Mouse (Mus musculus) midbrain, embryonic 16.5 days (tissue): Measurements from ENCODE around the gene Txnl4b. TPM values are rescaled to one million over a fixed set of nuclear protein-coding genes. Genes with fewer than 3 reads are reported as not detected.
A peak's percentile ranks its signal among the peaks of the same experiment; 100 is the strongest.

Experiments
- ATAC-seq: fragments of 200-750 bp; cut with Nextera tagmentation; 2 replicates; pipeline ENCODE4 v1.8.0; 2017; ENCODE audit warnings: moderate TSS enrichment
- H3K27ac ChIP-seq: fragments of 300-500 bp; sonication (generic); 2 replicates; pipeline ENCODE4 v1.5.1; 2014; ENCODE audit warnings: mild to moderate bottlenecking, low read length, mixed read lengths
- H3K27me3 ChIP-seq: fragments of 300-500 bp; sonication (generic); 2 replicates; pipeline ENCODE4 v1.6.1; 2014; ENCODE audit warnings: low read depth, low read length, mixed read lengths; ENCODE audit not compliant: control insufficient read depth, insufficient read depth
- H3K36me3 ChIP-seq: fragments of 300-500 bp; sonication (generic); 2 replicates; pipeline ENCODE4 v1.6.1; 2014; ENCODE audit warnings: mild to moderate bottlenecking, low read length, moderate library complexity, mixed read lengths; ENCODE audit not compliant: control insufficient read depth, insufficient read depth
- H3K4me1 ChIP-seq: fragments of 300-500 bp; sonication (generic); 2 replicates; pipeline ENCODE4 v1.6.1; 2014; ENCODE audit warnings: mild to moderate bottlenecking, low read length, mixed read lengths; ENCODE audit not compliant: control insufficient read depth, insufficient read depth
- H3K4me2 ChIP-seq: fragments of 300-500 bp; sonication (generic); 2 replicates; pipeline ENCODE4 v1.6.1; 2014; ENCODE audit warnings: mild to moderate bottlenecking, low read length, mixed read lengths
- H3K4me3 ChIP-seq: fragments of 300-500 bp; sonication (generic); 2 replicates; pipeline ENCODE4 v1.5.1; 2014; ENCODE audit warnings: low read depth, mild to moderate bottlenecking, low read length, moderate library complexity, mixed read lengths
- H3K9ac ChIP-seq: fragments of 300-500 bp; sonication (generic); 2 replicates; pipeline ENCODE4 v1.6.1; 2014; ENCODE audit warnings: low read depth, low read length, mixed read lengths
- H3K9me3 ChIP-seq: fragments of 300-500 bp; sonication (generic); replicated peaks from 2 replicates; pipeline ENCODE4 v1.6.1; 2014; ENCODE audit warnings: mild to moderate bottlenecking, low read length, mixed read lengths; ENCODE audit not compliant: control insufficient read depth, poor library complexity, severe bottlenecking
- WGBS: fragments of 180-500 bp; shearing (Covaris S2); extraction: QIAGEN DNeasy Blood & Tissue Kit; methylation state at CpG from one replicate; pipeline ENCODE4 v1.1.7; 2014; 5-methylcytosine and 5-hydroxymethylcytosine counted together
- polyA plus RNA-seq: library from polyadenylated mRNA; unstranded; fragments of >200 nt; fragmentation: Nextera tagmentation; extraction: Ambion mirVana; gene quantifications from 2 replicates; pipeline ENCODE4 v1.2.1, GENCODE M21; 2015

The Txnl4b gene
- polyA plus RNA-seq, result 28.0 and 28.9 TPM in 2 replicates

- Histone ChIP-seq H3K36me3 (peaks cover 12% of the 10 kb centered on the region), H3K27me3 (no peaks in the 10 kb centered on the region), H3K4me3 (peak within 1 kb of the TSS; percentile 73), H3K4me1 (peaks cover 15% of the 10 kb centered on the region), H3K27ac (peak within 1 kb of the TSS; percentile 87), H3K9me3 (no peaks in the 10 kb centered on the region), H3K9ac (peak within 1 kb of the TSS; percentile 81), H3K4me2 (peak within 1 kb of the TSS; percentile 91)
- under 1% methylated on average over 52 of the region's 52 CpGs for WGBS
- ATAC-seq, result peak; percentile 99
Observed at GRCm38 (mm10) chr8:109565498-109566333, at the start of gene Txnl4b, which contains the start of gene Dhx38. TSS of gene Txnl4b (plus strand) at chr8:109565892. TSS of gene Dhx38 (minus strand) at chr8:109565861.

- Histone ChIP-seq H3K9ac (no peak overlapping the region), H3K9me3 (no peaks in the 10 kb centered on the region), H3K4me3 (no peak overlapping the region), H3K4me1 (no peaks in the 10 kb centered on the region), H3K4me2 (no peak overlapping the region), H3K36me3 (no peaks in the 10 kb centered on the region), H3K27me3 (no peaks in the 10 kb centered on the region; the same call in 1 of the 2 replicates), H3K27ac (no peak overlapping the region)
- 76% methylated on average over 2 of the region's 2 CpGs for WGBS
- ATAC-seq, result no peak
Observed at GRCm38 (mm10) chr8:109524008-109524407, 41.7 kb upstream of the Txnl4b start.

DNA sequence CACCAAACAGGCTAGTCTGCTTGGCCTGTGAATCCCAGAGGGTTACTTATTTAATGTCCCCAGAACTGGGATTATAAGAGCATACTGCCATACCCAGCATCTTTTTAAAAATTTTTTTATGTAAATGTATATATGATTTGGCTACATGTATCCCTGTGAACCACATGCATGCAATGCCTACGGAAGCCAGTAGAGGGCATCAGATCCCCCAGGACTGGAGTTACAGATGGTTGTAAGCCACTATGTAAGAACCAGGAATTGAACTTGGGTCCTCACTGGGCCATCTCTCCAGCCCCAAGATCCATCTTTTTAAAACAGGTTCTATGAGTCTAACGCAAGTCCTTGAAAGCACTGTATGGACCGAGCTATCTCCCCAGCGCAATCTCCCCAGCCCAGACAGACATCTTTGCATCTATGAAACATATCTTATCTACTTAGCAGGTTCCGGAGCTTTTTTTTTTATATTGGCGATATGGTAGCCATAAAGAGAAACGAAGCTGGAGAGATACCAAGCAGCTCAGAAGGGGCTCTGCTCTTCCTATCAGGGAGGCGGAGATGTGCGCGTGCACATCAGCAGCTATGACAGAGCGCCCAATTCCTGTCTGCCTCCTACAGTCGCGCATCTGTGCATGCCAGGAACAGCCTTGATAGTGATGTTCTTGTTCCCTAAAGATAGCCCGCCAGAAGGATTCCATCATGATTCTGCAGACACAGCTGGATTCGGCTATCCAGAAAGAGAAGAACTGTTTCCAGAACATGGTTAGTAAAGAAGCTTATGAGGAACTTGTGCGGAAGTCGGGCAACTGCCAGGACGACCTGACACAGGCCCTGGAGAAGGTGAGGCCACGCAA, 30.3 kb upstream of the Txnl4b start:
- Histone ChIP-seq H3K27ac (no peak overlapping the region), H3K4me3 (no peak overlapping the region), H3K9ac (no peak overlapping the region), H3K4me2 (no peak overlapping the region), H3K36me3 (no peaks in the 10 kb centered on the region), H3K4me1 (peaks cover 4% of the 10 kb centered on the region; the same call in 1 of the 2 replicates), H3K27me3 (no peaks in the 10 kb centered on the region), H3K9me3 (no peaks in the 10 kb centered on the region)
- no peak for ATAC-seq
- 91% methylated on average over 19 of the region's 19 CpGs for WGBS

DNA sequence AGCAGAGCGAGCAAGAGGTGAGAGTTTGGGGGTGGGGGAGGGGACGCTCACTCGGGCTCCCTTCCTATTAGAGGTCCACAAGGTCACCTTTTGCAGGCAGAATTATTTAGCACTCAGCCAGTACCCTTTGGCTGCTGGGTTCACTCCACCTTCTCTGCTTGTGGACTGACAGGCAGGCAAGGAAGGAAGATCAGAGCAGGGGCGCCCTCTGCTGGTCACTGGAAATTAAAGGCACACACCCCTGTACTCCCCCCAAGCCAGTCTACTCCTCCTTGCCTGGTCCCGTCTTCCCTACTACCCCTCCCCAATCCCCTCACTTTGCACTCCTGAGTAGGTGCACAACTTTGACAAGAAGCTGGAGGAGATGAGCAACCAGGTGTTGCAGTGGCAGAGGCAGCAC, 29.0 kb upstream of the Txnl4b start:
- Histone ChIP-seq H3K9ac (no peak overlapping the region), H3K4me2 (peak overlapping the region; percentile 26), H3K4me3 (no peak overlapping the region), H3K27me3 (no peaks in the 10 kb centered on the region), H3K9me3 (no peaks in the 10 kb centered on the region), H3K27ac (peak overlapping the region; percentile 63), H3K4me1 (peaks cover 4% of the 10 kb centered on the region; the same call in 1 of the 2 replicates), H3K36me3 (no peaks in the 10 kb centered on the region)
- 7% methylated on average over 5 of the region's 5 CpGs for WGBS
- ATAC-seq, result peak; percentile 86

DNA sequence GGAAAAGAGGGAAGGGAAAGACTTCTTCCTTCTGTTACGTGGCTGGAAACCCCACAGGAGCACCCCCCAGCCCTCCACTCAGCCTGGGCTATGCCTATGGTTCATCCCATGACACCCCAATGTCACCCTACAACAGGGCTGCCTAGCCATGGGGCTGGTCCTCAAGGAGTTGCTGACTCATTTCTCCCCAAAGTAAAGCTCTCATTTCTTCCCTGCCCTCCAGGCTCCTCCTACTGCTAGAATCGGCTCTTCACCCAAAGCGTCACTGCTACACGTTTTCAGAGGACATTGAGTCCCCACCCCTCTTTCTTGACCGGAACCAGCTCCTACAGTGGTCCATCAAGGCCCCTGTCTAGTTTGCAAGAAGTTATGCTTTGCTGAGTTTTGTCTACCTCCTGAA, 23.5 kb upstream of the Txnl4b start:
- Histone ChIP-seq H3K4me3 (no peak overlapping the region), H3K9ac (no peak overlapping the region), H3K27ac (no peak overlapping the region), H3K36me3 (peaks cover 3% of the 10 kb centered on the region; the same call in 1 of the 2 replicates), H3K27me3 (no peaks in the 10 kb centered on the region), H3K9me3 (no peaks in the 10 kb centered on the region), H3K4me1 (no peaks in the 10 kb centered on the region), H3K4me2 (no peak overlapping the region)
- 74% methylated on average over 5 of the region's 5 CpGs for WGBS
- no peak for ATAC-seq

GRCm38 (mm10) chr8:109542748-109543519, 22.8 kb upstream of the Txnl4b start:
- Histone ChIP-seq H3K4me2 (no peak overlapping the region), H3K9me3 (no peaks in the 10 kb centered on the region), H3K36me3 (peaks cover 4% of the 10 kb centered on the region; the same call in 1 of the 2 replicates), H3K4me3 (no peak overlapping the region), H3K9ac (no peak overlapping the region), H3K27ac (no peak overlapping the region), H3K4me1 (no peaks in the 10 kb centered on the region), H3K27me3 (no peaks in the 10 kb centered on the region)
- no peak for ATAC-seq
- WGBS, result 89% methylated on average over 8 of the region's 8 CpGs

- Histone ChIP-seq H3K9me3 (no peaks in the 10 kb centered on the region), H3K4me2 (no peak overlapping the region), H3K27me3 (no peaks in the 10 kb centered on the region), H3K27ac (no peak overlapping the region), H3K9ac (no peak overlapping the region), H3K4me1 (no peaks in the 10 kb centered on the region), H3K4me3 (no peak overlapping the region), H3K36me3 (peaks cover 13% of the 10 kb centered on the region)
- no peak for ATAC-seq
- 41% methylated on average over 3 of the region's 3 CpGs for WGBS
Observed at GRCm38 (mm10) chr8:109544049-109544448, 21.6 kb upstream of the Txnl4b start.

DNA sequence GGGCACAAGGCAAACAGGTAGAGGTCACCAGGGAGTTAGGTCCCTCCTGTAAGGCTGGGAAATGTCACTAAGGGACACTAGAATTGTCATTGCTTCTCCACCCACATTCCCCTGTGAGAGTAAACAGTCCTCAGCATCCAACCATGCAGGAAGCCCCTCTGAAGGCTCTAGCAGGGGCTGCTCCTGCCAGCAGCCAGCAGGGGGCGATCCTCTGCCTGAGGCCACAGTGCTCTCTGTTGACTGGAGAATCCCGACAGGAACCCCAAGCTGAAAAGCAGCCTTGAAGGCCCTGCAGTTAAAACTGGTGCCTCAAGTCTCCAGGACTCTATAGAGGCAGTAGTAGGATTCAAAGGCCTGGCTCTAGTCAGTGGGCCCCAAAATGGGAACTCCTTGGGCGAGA, 14.0 kb upstream of the Txnl4b start:
- Histone ChIP-seq H3K9ac (no peak overlapping the region), H3K9me3 (no peaks in the 10 kb centered on the region), H3K4me2 (no peak overlapping the region), H3K27ac (no peak overlapping the region), H3K27me3 (no peaks in the 10 kb centered on the region), H3K4me1 (no peaks in the 10 kb centered on the region), H3K36me3 (peaks cover 73% of the 10 kb centered on the region), H3K4me3 (no peak overlapping the region)
- no peak for ATAC-seq
- WGBS, result 42% methylated on average over 3 of the region's 3 CpGs
